Mouse (Mus musculus): ENCODE measurements around the gene Ankrd6.

DNA sequence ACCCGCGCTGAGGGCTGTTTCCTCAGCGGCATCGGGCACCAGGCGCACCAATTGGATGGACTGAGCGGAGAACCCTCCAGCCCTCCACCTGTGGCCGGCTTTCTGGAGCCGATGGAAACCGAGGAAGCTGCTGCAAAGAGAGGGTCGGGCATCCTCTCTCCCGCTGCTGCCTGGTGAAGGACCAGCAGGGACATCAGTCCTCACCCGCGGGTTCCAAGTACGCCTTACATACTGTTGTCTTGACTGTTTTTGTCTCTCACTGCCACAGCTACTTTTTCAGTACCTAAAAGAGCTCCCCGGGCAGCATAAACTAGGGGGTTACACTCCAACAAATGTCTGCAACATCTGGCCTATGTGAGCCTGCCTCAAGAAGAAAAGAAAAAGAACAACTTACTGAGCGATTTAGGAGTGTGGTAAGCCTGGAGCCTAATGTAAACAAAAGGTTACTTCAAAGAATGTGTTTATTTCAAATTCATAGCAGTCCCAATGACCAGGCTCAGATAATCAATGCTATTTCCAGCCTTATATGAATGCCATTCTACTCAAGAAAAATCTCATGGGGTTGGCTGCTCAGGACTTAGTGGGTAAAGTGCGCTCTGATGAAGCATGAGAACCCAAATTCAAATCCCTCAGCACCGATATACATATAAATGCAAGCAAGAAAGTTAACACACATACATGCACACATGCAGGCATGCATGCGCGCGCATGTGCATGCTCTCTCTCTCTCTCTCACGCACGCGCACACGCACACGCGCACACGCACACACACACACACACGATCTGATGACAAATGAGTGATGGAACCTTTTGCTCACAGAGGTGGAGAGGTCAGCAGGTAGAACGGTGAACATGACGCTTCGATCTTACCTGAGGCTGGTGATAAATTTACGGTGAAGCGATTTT is 647 bp upstream of the Ankrd6 start:
- TF ChIP-seq TCF12 (IDR thresholded peaks at IDR 0.05; ENCODE audit: low read depth, low read length) (no peak), POLR2A (IDR thresholded peaks at IDR 0.05; ENCODE audit: control insufficient read depth in 1 of 2, insufficient read depth in 1 of 2, low read depth in 1 of 2, low read length in 2 of 2, poor library complexity in 1 of 2) (no peak), CTCF (IDR thresholded peaks at IDR 0.05 in 2 of 3, conservative IDR thresholded peaks at IDR 0.05 in 1 of 3; ENCODE audit: control insufficient read depth in 1 of 3, insufficient read depth in 1 of 3, low read depth in 2 of 3, low read length in 3 of 3, poor library complexity in 1 of 3, severe bottlenecking in 1 of 3) (no peak), GABPA (IDR thresholded peaks at IDR 0.05; ENCODE audit: low read depth, low read length) (no peak), MYC (IDR thresholded peaks at IDR 0.05; ENCODE audit: low read depth, low read length) (no peak)
